Mouse (Mus musculus) heart, embryonic 16.5 days (tissue): Measurements from ENCODE around the gene Tmem143. TPM values are rescaled to one million over a fixed set of nuclear protein-coding genes. Genes with fewer than 3 reads are reported as not detected.
A peak's percentile ranks its signal among the peaks of the same experiment; 100 is the strongest.

Experiments
- ATAC-seq: fragments of 200-750 bp; cut with Nextera tagmentation; replicated peaks from 2 replicates; pipeline ENCODE4 v1.8.0; 2017; ENCODE audit warnings: moderate number of reproducible peaks; ENCODE audit not compliant: insufficient read depth, low FRiP score; ENCODE audit errors: extremely low read depth
- H3K27ac ChIP-seq: fragments of 300-500 bp; sonication (generic); 2 replicates; pipeline ENCODE4 v1.5.1; 2014; ENCODE audit warnings: mild to moderate bottlenecking, low read length, control low read depth, moderate library complexity
- H3K27me3 ChIP-seq: fragments of 300-500 bp; sonication (generic); 2 replicates; pipeline ENCODE4 v1.6.1; 2014; ENCODE audit warnings: low read length, mixed read lengths; ENCODE audit not compliant: control insufficient read depth, insufficient read depth
- H3K36me3 ChIP-seq: fragments of 300-500 bp; sonication (generic); 2 replicates; pipeline ENCODE4 v1.6.1; 2014; ENCODE audit not compliant: control insufficient read depth, insufficient read depth
- H3K4me1 ChIP-seq: fragments of 300-500 bp; sonication (generic); 2 replicates; pipeline ENCODE4 v1.6.1; 2014; ENCODE audit warnings: low read length, mixed read lengths; ENCODE audit not compliant: control insufficient read depth, insufficient read depth
- H3K4me2 ChIP-seq: fragments of 300-500 bp; sonication (generic); 2 replicates; pipeline ENCODE4 v1.6.1; 2014; ENCODE audit warnings: low read depth, mild to moderate bottlenecking, control low read depth, low read length
- H3K4me3 ChIP-seq: fragments of 300-500 bp; sonication (generic); 2 replicates; pipeline ENCODE4 v1.5.1; 2014; ENCODE audit warnings: mild to moderate bottlenecking, control low read depth, low read length
- H3K9ac ChIP-seq: fragments of 300-500 bp; sonication (generic); 2 replicates; pipeline ENCODE4 v1.6.1; 2014; ENCODE audit warnings: low read length, control low read depth
- H3K9me3 ChIP-seq: fragments of 300-500 bp; sonication (generic); replicated peaks from 2 replicates; pipeline ENCODE4 v1.6.1; 2016; ENCODE audit warnings: low read length; ENCODE audit not compliant: control insufficient read depth
- WGBS: fragments of 180-500 bp; shearing (Covaris S2); extraction: QIAGEN DNeasy Blood & Tissue Kit; methylation state at CpG from one replicate; pipeline ENCODE4 v1.1.7; 2014; 5-methylcytosine and 5-hydroxymethylcytosine counted together
- polyA plus RNA-seq: library from polyadenylated mRNA; unstranded; fragments of >200 nt; fragmentation: Nextera tagmentation; extraction: Ambion mirVana; gene quantifications from 2 replicates; pipeline ENCODE4 v1.2.1, GENCODE M21; 2015

The Tmem143 gene
- polyA plus RNA-seq, 1 experiment from 2014 or later: 8.8 TPM

DNA sequence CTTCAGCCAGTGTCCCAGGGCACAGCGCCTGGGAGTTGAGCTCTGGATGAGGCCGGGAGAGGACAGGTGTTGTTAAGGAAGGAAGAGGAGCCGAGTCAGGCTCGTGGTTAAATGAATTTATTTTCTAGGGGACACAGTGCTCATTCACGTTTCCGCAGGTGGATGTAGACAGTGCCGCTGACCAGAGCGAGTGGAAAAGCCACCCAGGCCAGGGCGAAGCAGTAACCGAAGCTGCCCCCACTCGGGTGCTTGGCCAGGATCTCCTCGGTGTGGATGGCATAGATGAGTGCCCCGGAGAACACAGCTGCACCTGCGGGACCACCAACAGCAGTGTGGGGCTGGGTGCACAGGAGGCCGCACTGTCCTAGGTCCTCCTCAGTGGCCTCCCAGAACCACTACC lies 21.2 kb downstream of the Tmem143 start:
- Histone ChIP-seq H3K27ac (no peak overlapping the region), H3K9ac (no peak overlapping the region), H3K9me3 (no peaks in the 10 kb centered on the region), H3K36me3 (no peaks in the 10 kb centered on the region), H3K4me2 (no peak overlapping the region), H3K4me1 (peaks cover 25% of the 10 kb centered on the region), H3K4me3 (no peak overlapping the region), H3K27me3 (no peaks in the 10 kb centered on the region)
- WGBS: 86% methylated on average over 15 of the region's 15 CpGs
- ATAC-seq: no peak

DNA sequence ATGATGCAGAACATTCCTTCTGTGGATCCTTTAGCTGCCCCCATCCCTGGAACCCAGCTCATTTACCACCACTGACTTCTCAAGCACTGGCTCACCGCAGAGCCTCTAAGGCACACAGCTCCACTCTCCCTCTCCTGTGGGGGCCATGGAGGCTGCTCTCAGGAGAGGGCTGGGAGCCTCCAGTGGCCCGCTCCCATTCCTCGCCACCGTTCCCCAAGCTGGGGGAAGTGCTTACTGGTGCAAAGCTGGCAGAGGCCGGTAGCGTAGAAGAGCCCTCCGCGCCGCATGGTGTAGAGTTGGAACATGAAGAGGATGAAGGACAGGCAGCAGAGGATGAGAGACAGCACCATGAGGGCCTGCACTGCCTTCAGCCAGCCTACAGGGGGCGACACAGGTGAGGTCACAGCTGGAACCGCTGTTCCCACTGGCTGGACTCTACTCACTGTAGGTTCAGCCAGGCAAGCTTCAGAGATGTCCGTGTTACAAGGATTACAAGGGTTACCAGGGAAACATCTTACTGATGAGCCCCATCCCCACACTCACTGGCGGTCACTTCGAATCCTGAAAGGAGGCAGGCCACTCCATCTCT lies 22.4 kb downstream of the Tmem143 start:
- H3K27me3 ChIP-seq: no peaks in the 10 kb centered on the region
- no peak overlapping the region for H3K9ac ChIP-seq
- peaks cover 25% of the 10 kb centered on the region for H3K4me1 ChIP-seq
- no peak for ATAC-seq
- 64% methylated on average over 14 of the region's 14 CpGs for WGBS
- no peak overlapping the region for H3K4me3 ChIP-seq
- no peaks in the 10 kb centered on the region for H3K9me3 ChIP-seq
- H3K4me2 ChIP-seq: peak overlapping the region; percentile 51; the same call in 1 of the 2 replicates
- H3K27ac ChIP-seq: no peak overlapping the region
- H3K36me3 ChIP-seq: no peaks in the 10 kb centered on the region

DNA sequence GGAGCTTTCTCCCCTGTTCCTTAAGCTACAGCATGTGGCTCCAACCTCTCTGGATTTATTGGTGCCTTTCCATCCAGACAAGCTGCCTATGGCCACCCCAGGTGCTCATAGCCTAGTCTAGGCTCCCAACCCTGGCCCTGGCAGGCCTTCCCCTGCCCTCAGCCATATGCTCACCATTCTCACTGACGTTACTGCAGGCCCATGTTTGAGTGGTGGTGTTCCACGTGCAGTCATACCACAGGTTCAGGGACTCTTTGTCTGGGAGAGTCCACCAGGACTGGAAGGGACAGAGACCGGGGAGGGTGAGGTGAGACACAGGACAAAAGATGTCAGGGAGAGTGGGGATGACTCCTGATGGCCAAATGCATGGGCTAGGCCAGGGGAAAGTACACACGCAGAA lies 23.0 kb downstream of the Tmem143 start:
- Histone ChIP-seq H3K4me2 (peak overlapping the region; percentile 51), H3K9ac (peak overlapping the region; percentile 53), H3K9me3 (no peaks in the 10 kb centered on the region), H3K4me1 (peaks cover 25% of the 10 kb centered on the region), H3K27me3 (no peaks in the 10 kb centered on the region), H3K27ac (peak overlapping the region; percentile 34; the same call in 1 of the 2 replicates), H3K36me3 (no peaks in the 10 kb centered on the region), H3K4me3 (peak overlapping the region; percentile 43)
- WGBS: 65% methylated on average over 4 of the region's 4 CpGs
- ATAC-seq: no peak

DNA sequence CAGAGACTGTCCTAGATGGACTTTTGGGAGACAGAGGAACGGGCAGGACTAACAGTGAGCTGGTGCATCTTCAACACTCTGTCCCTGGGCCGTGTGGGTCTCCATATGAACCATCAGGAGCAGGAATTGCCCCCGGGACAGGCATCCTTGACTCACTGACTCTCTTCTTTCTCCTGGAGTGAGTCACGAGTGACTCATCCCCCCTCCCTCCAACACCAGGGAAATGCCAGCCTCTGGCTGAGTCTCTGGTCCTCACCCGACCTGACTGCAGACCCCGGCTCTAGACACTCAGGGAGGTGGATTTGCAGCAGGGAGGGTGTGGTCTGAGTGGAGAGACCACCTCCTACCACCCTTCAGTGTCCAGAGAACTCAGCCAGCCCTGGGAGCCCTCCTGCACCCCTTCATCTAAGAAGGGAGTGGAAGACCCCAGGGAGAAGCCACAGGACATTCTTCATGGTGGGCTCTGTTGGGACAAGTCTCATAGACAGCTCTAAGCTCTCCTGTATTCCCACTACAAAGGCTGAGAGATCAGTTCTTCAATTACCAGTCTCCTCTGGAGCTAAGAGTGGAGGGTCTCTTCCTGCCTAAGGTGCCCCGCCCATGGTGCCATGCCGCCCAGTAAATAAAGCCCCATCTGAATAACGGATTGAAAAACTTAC lies 24.0 kb downstream of the Tmem143 start:
- no peak for ATAC-seq
- Histone ChIP-seq H3K9me3 (peaks cover 4% of the 10 kb centered on the region; the same call in 1 of the 2 replicates), H3K9ac (peak overlapping the region; percentile 53), H3K36me3 (no peaks in the 10 kb centered on the region), H3K27ac (peak overlapping the region; percentile 34), H3K4me2 (peak overlapping the region; percentile 51), H3K4me1 (peaks cover 25% of the 10 kb centered on the region), H3K4me3 (peak overlapping the region; percentile 43), H3K27me3 (no peaks in the 10 kb centered on the region)
- WGBS: 29% methylated on average over 9 of the region's 9 CpGs

DNA sequence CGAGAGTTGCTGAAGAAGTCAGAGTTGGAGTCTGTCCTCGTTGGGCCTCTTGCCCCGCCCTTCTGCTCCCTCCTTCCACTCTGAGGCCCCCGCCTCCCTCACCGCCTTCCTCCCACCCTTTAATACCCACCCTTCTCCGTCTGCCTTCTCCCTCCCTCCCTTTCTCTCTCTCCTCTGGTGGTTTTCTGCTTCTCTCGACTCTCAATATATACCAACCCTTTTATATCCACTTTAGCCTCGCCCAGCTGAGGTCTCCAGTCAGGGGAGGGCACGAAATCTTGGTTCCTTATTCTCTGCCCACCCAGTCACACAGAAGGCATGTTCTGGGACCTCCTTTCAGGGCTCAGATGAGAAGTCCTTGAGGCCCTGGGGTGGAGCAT lies 24.5 kb downstream of the Tmem143 start, which contains the start of gene Emp3:
TSS of gene Emp3 (minus strand) at position 163 of the 380 bp plus-strand sequence.
- H3K9ac ChIP-seq: peak within 1 kb of the TSS; percentile 70
- no peaks in the 10 kb centered on the region for H3K27me3 ChIP-seq
- peaks cover 20% of the 10 kb centered on the region for H3K4me1 ChIP-seq
- H3K27ac ChIP-seq: peak within 1 kb of the TSS; percentile 95
- peak within 1 kb of the TSS; percentile 43 for H3K4me3 ChIP-seq
- no peaks in the 10 kb centered on the region for H3K36me3 ChIP-seq
- peak within 1 kb of the TSS; percentile 51 for H3K4me2 ChIP-seq
- H3K9me3 ChIP-seq: peaks cover 4% of the 10 kb centered on the region; the same call in 1 of the 2 replicates
- WGBS: 25% methylated on average over 9 of the region's 9 CpGs
- no peak for ATAC-seq

DNA sequence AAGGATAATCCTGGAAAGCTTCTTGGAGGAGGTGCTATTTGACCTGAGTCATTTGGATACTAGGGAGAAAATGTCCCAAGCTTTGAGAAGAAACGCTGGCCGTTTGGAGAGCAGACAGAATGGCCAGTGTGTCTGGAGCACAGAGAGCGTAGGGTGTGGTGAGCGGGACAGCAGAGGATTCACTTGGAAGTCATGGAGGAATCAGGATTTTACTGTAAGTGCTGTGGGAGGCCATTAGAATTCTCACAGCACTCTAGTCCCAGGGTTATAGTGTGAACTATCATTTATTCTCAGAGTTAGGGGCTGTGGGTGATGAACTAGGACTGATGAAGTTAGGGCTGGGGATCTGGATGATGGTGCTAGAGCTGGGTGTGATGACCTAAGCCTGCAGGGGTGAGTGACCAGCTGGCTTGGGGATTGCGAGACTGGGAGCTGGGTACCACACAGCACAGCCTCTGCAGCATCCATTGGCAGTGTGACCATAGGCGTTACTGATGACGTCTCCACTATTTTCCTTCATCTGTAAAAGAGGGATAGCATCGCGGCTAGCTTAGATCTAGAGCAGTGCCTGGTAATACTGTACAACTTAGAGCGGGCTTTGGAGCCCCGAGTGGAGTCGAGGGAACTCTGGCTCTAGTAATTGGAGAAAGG lies 25.3 kb downstream of the Tmem143 start:
- peaks cover 17% of the 10 kb centered on the region for H3K4me1 ChIP-seq
- ATAC-seq: no peak
- H3K9ac ChIP-seq: peak overlapping the region; percentile 70
- WGBS: 78% methylated on average over 12 of the region's 12 CpGs
- peaks cover 4% of the 10 kb centered on the region; the same call in 1 of the 2 replicates for H3K9me3 ChIP-seq
- peak overlapping the region; percentile 95 for H3K27ac ChIP-seq
- no peaks in the 10 kb centered on the region for H3K27me3 ChIP-seq
- no peaks in the 10 kb centered on the region for H3K36me3 ChIP-seq
- H3K4me2 ChIP-seq: peak overlapping the region; percentile 83
- H3K4me3 ChIP-seq: no peak overlapping the region; the same call in 1 of the 2 replicates

DNA sequence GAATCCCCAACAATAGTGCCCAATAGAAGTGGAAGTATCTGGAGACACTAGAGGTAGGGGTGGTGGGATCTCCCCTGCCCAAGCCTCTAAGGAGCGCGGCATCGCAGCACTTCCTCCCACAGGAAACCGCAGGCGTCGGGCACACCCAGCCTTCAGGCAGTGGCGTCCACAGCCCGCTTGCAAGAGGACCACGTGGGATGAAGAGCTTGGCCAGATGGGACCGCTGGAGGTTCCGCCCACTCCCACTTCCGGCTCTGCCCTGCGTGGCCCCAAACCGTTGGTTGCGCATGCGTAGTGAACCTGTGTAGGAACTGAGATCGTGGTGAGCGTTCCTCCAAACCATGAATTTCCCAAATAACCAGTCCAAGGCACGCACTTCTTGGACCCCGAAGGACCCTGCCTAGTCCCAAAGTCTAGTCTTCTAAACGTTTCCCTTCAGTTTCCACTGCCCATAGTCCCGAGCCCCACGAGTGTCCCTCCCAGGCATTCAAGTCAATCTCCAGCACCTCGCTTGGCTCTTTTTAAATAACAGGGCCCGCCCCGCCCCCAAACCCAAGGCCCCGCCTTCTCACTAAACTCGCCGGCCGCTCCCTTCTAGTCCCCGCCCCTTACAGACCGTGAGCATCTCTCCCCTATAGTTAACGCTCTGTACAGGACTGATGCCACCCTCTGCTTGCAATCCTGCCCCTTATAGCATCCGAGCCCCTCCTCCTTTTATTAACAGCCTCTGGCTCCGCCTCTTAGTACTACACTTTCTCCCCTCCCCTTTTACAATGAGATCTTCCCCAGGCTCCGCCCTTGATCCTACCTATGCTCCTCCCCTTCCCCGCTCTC lies 26.4 kb downstream of the Tmem143 start:
- H3K4me3 ChIP-seq: peak overlapping the region; percentile 63
- H3K4me1 ChIP-seq: peaks cover 8% of the 10 kb centered on the region
- peak overlapping the region; percentile 83 for H3K4me2 ChIP-seq
- ATAC-seq: peak; percentile 85
- peak overlapping the region; percentile 70 for H3K9ac ChIP-seq
- H3K27me3 ChIP-seq: peaks cover 4% of the 10 kb centered on the region
- 1% methylated on average over 37 of the region's 37 CpGs for WGBS
- no peaks in the 10 kb centered on the region for H3K36me3 ChIP-seq
- H3K27ac ChIP-seq: peak overlapping the region; percentile 95
- H3K9me3 ChIP-seq: peaks cover 6% of the 10 kb centered on the region; the same call in 1 of the 2 replicates

DNA sequence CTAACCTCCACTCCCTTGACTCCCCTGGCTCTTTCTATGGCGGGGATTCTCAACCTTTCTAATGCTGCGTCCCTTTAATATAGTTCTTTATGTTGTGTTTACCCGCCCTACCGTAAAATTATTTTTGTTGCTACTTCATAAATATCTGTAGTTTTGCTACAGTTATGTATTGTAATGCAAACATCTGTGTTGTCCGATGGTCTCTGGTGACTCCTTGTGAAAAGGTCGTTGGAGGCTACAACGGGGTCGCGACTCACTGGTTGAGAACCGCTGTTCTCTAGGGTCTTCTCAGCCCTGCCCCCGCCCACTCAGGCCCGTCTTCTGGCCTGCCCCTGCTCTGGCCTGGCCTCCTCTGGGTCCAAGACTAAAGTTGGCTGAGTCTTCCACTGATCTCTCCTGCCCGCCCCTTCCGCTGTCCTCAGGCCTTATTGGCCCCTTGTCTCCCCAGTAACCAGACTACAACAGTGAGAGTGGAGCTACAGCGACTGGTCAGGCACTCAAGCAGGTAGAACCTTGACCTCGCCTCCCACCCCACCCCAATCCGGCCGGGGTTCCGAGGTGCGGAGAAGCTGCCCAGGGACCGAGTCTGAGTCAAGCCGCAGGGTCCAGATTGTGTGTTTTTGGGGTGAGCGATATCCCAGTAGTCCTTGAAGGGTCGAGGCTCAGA lies 27.2 kb downstream of the Tmem143 start, which contains the start of gene Ccdc114:
TSS of gene Ccdc114 (plus strand) at position 311 of the 667 bp plus-strand sequence.
- H3K36me3 ChIP-seq: no peaks in the 10 kb centered on the region
- peaks cover 8% of the 10 kb centered on the region for H3K4me1 ChIP-seq
- peaks cover 6% of the 10 kb centered on the region for H3K27me3 ChIP-seq
- peak within 1 kb of the TSS; percentile 83 for H3K4me2 ChIP-seq
- H3K9ac ChIP-seq: peak within 1 kb of the TSS; percentile 70
- peak within 1 kb of the TSS; percentile 63 for H3K4me3 ChIP-seq
- 6% methylated on average over 24 of the region's 24 CpGs for WGBS
- H3K27ac ChIP-seq: peak within 1 kb of the TSS; percentile 95
- ATAC-seq: peak; percentile 65
- H3K9me3 ChIP-seq: peaks cover 6% of the 10 kb centered on the region; the same call in 1 of the 2 replicates
